Mouse (Mus musculus) forebrain, embryonic 16.5 days (tissue): Measurements from ENCODE around the gene Adamtsl1. TPM values are rescaled to one million over a fixed set of nuclear protein-coding genes. Genes with fewer than 3 reads are reported as not detected.

Source experiments
- ATAC-seq: fragments of 200-750 bp; cut with Nextera tagmentation; 2 replicates; pipeline ENCODE4 v1.8.0; 2017; ENCODE audit warnings: mild to moderate bottlenecking, moderate library complexity
- H3K27ac ChIP-seq: fragments of 300-500 bp; sonication (generic); 2 replicates; pipeline ENCODE4 v1.5.1; 2014; ENCODE audit warnings: low read length, control low read depth
- H3K27me3 ChIP-seq: fragments of 300-500 bp; sonication (generic); replicated peaks from 2 replicates; pipeline ENCODE4 v1.6.1; 2014; ENCODE audit warnings: low read length; ENCODE audit not compliant: control insufficient read depth, insufficient read depth
- H3K36me3 ChIP-seq: fragments of 300-500 bp; sonication (generic); 2 replicates; pipeline ENCODE4 v1.6.1; 2014; ENCODE audit not compliant: control insufficient read depth, insufficient read depth
- H3K4me1 ChIP-seq: fragments of 300-500 bp; sonication (generic); replicated peaks from 2 replicates; pipeline ENCODE4 v1.6.1; 2014; ENCODE audit warnings: low read length; ENCODE audit not compliant: control insufficient read depth, insufficient read depth
- H3K4me2 ChIP-seq: fragments of 300-500 bp; sonication (generic); 2 replicates; pipeline ENCODE4 v1.6.1; 2014; ENCODE audit warnings: mild to moderate bottlenecking, low read length, control low read depth
- H3K4me3 ChIP-seq: fragments of 300-500 bp; sonication (generic); replicated peaks from 2 replicates; pipeline ENCODE4 v1.5.1; 2014; ENCODE audit warnings: mild to moderate bottlenecking, low read length, control low read depth
- H3K9ac ChIP-seq: fragments of 300-500 bp; sonication (generic); replicated peaks from 2 replicates; pipeline ENCODE4 v1.6.1; 2014; ENCODE audit warnings: low read depth, low read length, control low read depth
- H3K9me3 ChIP-seq: fragments of 300-500 bp; sonication (generic); 2 replicates; pipeline ENCODE4 v1.6.1; 2016; ENCODE audit warnings: low read length; ENCODE audit not compliant: control insufficient read depth
- WGBS: fragments of 180-500 bp; shearing (Covaris S2); extraction: QIAGEN DNeasy Blood & Tissue Kit; methylation state at CpG from one replicate; pipeline ENCODE4 v1.1.7; 2014; 5-methylcytosine and 5-hydroxymethylcytosine counted together
- polyA plus RNA-seq: library from polyadenylated mRNA; unstranded; fragments of >200 nt; fragmentation: Nextera tagmentation; extraction: Ambion mirVana; gene quantifications from 2 replicates; pipeline ENCODE4 v1.2.1, GENCODE M21; 2015

Adamtsl1 gene
- polyA plus RNA-seq, 1 experiment from 2014 or later: 6.7 TPM

GRCm38 (mm10) chr4:85818504-85818903 is 304.5 kb downstream of the Adamtsl1 start:
- Histone ChIP-seq H3K27ac (no peak overlapping the region), H3K9ac (no peak overlapping the region), H3K4me3 (no peak overlapping the region), H3K4me1 (no peaks in the 10 kb centered on the region), H3K27me3 (no peaks in the 10 kb centered on the region), H3K9me3 (no peaks in the 10 kb centered on the region), H3K36me3 (no peaks in the 10 kb centered on the region), H3K4me2 (no peak overlapping the region)
- ATAC-seq: peak; percentile 63; the same call in 1 of the 2 replicates
- 78% methylated on average over 2 of the region's 2 CpGs for WGBS

- Histone ChIP-seq H3K4me1 (no peaks in the 10 kb centered on the region), H3K36me3 (no peaks in the 10 kb centered on the region), H3K9me3 (no peaks in the 10 kb centered on the region), H3K4me2 (no peak overlapping the region), H3K27me3 (no peaks in the 10 kb centered on the region), H3K4me3 (no peak overlapping the region), H3K27ac (no peak overlapping the region), H3K9ac (no peak overlapping the region)
- WGBS: 81% methylated on average over 1 of the region's 1 CpGs
- ATAC-seq: peak; percentile 70
Measured at GRCm38 (mm10) chr4:85819169-85819568, 305.2 kb downstream of the Adamtsl1 start.

GRCm38 (mm10) chr4:85819921-85820320 is 305.9 kb downstream of the Adamtsl1 start:
- no peaks in the 10 kb centered on the region for H3K9me3 ChIP-seq
- ATAC-seq: no peak
- H3K4me2 ChIP-seq: no peak overlapping the region
- H3K27ac ChIP-seq: no peak overlapping the region
- no peak overlapping the region for H3K9ac ChIP-seq
- no peaks in the 10 kb centered on the region for H3K27me3 ChIP-seq
- WGBS: 30% methylated on average over 1 of the region's 1 CpGs
- no peak overlapping the region for H3K4me3 ChIP-seq
- H3K4me1 ChIP-seq: no peaks in the 10 kb centered on the region
- H3K36me3 ChIP-seq: no peaks in the 10 kb centered on the region

GRCm38 (mm10) chr4:85823952-85824704 is 310.2 kb downstream of the Adamtsl1 start:
- WGBS: 32% methylated on average over 8 of the region's 8 CpGs
- peak; percentile 91 for ATAC-seq
- Histone ChIP-seq H3K27ac (no peak overlapping the region), H3K4me2 (no peak overlapping the region), H3K9ac (no peak overlapping the region), H3K9me3 (no peaks in the 10 kb centered on the region), H3K27me3 (no peaks in the 10 kb centered on the region), H3K4me3 (no peak overlapping the region), H3K4me1 (no peaks in the 10 kb centered on the region), H3K36me3 (no peaks in the 10 kb centered on the region)

GRCm38 (mm10) chr4:85824705-85825085 is 310.7 kb downstream of the Adamtsl1 start:
- Histone ChIP-seq H3K9me3 (no peaks in the 10 kb centered on the region), H3K4me1 (no peaks in the 10 kb centered on the region), H3K4me3 (no peak overlapping the region), H3K9ac (no peak overlapping the region), H3K36me3 (no peaks in the 10 kb centered on the region), H3K4me2 (no peak overlapping the region), H3K27me3 (no peaks in the 10 kb centered on the region), H3K27ac (no peak overlapping the region)
- WGBS: 69% methylated on average over 1 of the region's 1 CpGs
- ATAC-seq: peak; percentile 10; the same call in 1 of the 2 replicates

- Histone ChIP-seq H3K4me3 (no peak overlapping the region), H3K36me3 (no peaks in the 10 kb centered on the region), H3K4me2 (no peak overlapping the region), H3K9me3 (no peaks in the 10 kb centered on the region), H3K4me1 (peaks cover 12% of the 10 kb centered on the region), H3K9ac (no peak overlapping the region), H3K27me3 (no peaks in the 10 kb centered on the region), H3K27ac (no peak overlapping the region)
- ATAC-seq: peak; percentile 90
Measured at GRCm38 (mm10) chr4:85837058-85837457, 323.1 kb downstream of the Adamtsl1 start.

- no peak overlapping the region for H3K9ac ChIP-seq
- H3K4me3 ChIP-seq: no peak overlapping the region
- H3K27me3 ChIP-seq: no peaks in the 10 kb centered on the region
- H3K36me3 ChIP-seq: no peaks in the 10 kb centered on the region
- peak; percentile 84 for ATAC-seq
- no peak overlapping the region for H3K4me2 ChIP-seq
- 19% methylated on average over 5 of the region's 5 CpGs for WGBS
- peaks cover 16% of the 10 kb centered on the region for H3K4me1 ChIP-seq
- no peaks in the 10 kb centered on the region for H3K9me3 ChIP-seq
- 0 out of 2 replicates have a peak overlapping the region, but pooled peaks have one; percentile 1 for H3K27ac ChIP-seq
Measured at GRCm38 (mm10) chr4:85837532-85837965, 323.6 kb downstream of the Adamtsl1 start.

GRCm38 (mm10) chr4:85838031-85838430 is 324.1 kb downstream of the Adamtsl1 start:
- Histone ChIP-seq H3K27me3 (no peaks in the 10 kb centered on the region), H3K27ac (no peak overlapping the region), H3K4me1 (peaks cover 16% of the 10 kb centered on the region), H3K9ac (no peak overlapping the region), H3K4me3 (no peak overlapping the region), H3K4me2 (no peak overlapping the region), H3K36me3 (no peaks in the 10 kb centered on the region), H3K9me3 (no peaks in the 10 kb centered on the region)
- ATAC-seq: no peak
- WGBS: 58% methylated on average over 5 of the region's 5 CpGs

GRCm38 (mm10) chr4:85842113-85842512 is 328.1 kb downstream of the Adamtsl1 start:
- peak; percentile 58 for ATAC-seq
- no peak overlapping the region for H3K4me3 ChIP-seq
- H3K36me3 ChIP-seq: no peaks in the 10 kb centered on the region
- H3K4me2 ChIP-seq: no peak overlapping the region
- no peak overlapping the region for H3K9ac ChIP-seq
- H3K27ac ChIP-seq: no peak overlapping the region
- no peaks in the 10 kb centered on the region for H3K9me3 ChIP-seq
- WGBS: 45% methylated on average over 9 of the region's 9 CpGs
- no peaks in the 10 kb centered on the region for H3K27me3 ChIP-seq
- H3K4me1 ChIP-seq: peaks cover 13% of the 10 kb centered on the region
